Mouse (Mus musculus) spleen, embryonic (tissue): ENCODE data around the gene Csnk2b.
"Not testable (repeated sequence)": the region's sequence is repeated elsewhere in the genome, so short reads cannot be mapped to it uniquely, and the experiment has no call there.

Experiments used
- CTCF ChIA-PET: fragments of 350-600 bp; sonication (Branson Sonifier 250); formaldehyde crosslinking; loops from one replicate; lab custom pipeline; 2022; lab: Charles Lee

Gene Csnk2b

DNA sequence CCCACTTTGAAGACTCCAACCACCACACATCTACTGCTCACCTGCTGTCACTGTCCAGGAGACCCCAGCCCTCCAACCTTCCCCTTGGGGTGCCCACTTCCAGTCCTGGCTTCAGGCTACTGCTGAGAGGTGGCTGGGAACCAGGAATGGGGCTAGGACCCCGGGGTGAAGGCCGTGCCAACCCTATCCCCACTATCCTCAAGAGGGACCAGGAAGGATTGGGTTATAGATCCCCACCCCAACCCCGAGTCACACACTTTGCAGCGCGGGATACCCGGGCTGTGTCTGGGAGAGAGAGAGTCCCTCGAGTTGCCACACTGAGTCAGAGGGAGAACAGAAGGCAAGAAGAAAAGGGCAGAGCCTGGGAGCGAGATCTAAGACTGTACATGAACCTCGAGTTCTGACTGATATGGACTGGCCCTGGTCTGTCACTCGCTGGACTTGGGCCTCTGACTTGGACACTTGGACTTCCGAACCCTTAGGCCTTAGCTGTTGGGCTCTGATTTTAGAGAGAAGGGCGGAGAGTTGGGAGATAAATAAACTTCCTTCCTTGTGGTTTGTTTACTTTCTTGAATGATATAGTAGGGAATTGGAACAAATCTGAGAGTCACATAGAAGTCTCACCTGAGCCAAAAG lies 2.5 kb upstream of the Csnk2b start:
- CTCF ChIA-PET = not testable (repeated sequence)

DNA sequence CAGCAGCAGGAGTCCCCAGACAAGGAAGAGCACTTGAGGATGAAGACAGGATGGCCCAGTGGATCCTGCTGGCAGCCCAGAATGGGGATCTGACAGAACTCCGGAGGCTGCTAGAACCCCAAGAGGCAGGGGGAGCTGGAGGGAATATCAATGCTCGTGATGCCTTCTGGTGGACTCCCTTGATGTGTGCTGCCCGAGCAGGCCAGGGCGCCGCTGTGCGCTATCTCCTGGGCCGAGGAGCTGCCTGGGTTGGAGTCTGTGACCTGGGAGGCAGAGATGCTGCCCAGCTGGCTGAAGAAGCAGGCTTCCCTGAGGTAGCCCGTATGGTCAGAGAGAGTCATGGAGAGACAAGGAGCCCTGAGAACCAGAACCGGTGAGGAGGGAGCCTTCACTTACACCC lies 1.4 kb upstream of the Csnk2b start:
- CTCF ChIA-PET = not testable (repeated sequence)

DNA sequence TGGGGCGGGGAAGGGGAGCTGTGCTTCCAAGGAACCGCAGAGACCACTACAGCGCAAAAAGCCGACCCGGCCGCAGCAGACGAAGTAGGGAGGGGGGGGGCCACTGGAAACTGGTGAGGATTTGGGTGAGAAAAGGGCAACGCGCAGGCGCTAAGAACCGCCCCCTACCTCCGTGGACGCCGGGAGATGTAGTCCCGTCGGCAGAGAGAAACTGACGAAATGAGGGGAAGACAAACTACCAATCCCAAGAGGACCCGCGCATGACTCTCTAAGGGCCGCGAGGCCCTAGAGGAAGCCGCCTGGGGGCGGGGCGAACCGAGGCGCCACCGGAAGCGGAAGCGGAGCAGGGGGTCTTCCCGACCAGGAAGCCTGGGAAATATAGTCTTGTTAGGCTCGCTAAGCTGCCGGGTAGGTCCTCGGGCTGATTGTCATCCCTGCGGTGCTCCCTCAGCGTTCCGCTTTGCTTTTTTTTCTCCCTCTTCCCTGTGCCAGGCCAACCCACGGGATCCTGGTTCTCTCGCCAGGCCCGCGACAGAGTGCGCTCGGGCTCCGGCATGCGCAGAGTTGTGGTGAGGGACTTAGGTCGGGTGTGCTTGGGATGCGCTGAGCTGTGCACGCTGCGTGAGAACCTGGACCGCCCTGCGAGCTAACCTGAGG lies 582 bp downstream of the Csnk2b start, which contains the start of gene Gpank1:
Gene Gpank1, plus strand, starts transcription at position 313 of the 657 bp plus-strand sequence.
- CTCF ChIA-PET = no interaction called here

DNA sequence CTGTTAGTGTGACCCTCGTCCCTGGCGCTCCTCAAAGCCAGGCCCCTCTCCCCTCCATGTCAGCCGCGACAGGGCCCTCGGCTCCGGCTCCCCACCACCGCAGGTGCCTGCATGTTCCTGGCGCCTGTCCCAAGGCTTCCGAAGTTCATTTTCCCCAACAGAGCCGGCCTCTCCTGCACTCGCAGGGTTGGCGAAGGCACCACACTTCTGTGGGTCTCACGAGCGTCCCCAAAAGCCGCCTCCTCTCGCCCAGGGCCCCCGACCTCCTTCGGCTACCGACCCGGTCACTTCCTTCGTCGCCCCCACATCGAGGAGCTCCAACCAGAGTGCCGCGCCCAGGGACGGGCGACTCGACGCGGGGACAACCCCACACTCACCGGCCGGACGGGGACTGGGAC lies 1.1 kb downstream of the Csnk2b start:
- CTCF ChIA-PET = no interaction called here

DNA sequence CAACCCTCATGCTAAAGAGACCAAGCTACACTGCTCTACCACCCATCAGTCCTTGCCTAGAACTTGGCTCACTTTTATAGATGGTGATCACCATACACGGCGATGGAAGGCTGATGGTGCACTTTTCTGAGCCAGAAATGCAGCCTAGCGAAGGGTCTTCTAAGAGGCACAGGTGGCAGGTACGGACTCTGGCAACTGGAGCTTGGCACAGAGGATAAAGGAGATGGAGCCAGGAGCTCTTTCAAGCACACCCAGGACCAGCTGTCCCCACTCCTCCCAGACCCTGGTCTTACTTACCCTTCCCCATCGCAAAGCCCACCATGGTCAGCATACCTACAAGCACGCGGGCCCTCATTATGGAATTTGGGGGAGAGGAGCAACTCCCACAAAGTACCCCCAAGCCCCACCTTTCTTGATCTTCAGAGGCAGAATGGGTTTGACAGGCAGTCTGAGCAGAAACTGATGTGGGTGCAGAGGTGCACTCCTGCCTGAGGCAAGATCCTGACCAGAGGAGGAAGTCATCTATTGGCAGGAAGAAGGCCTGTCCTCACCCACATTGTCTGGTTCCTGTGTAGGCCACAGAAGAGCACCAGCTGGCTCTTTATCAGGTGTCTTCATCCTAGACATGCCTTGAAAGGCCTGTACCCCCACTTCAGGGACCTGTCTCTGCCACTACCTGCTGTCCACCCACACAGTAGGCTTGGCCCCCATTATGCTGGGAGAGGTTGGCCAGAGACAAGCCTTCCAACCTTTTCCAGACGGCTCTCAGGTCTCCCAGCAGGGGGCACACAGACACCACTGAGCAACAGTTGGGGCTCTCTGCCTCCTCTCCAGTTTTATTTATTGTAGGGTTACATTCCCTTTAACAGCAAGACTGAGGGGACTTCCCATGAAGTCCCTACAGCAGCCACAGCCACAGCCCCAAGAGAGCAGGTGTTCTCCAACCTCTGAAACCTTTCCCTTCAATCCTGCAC lies 6.5 kb downstream of the Csnk2b start, which contains the start of gene Ly6g5b:
Gene Ly6g5b, minus strand, starts transcription at position 383 of the 974 bp plus-strand sequence.
- CTCF ChIA-PET = interaction anchor here (0.9 kb wide), 1 partner anchor 118 kb away, joined by 3 read pairs; the partner anchor contains the start of gene Atp6v1g2

DNA sequence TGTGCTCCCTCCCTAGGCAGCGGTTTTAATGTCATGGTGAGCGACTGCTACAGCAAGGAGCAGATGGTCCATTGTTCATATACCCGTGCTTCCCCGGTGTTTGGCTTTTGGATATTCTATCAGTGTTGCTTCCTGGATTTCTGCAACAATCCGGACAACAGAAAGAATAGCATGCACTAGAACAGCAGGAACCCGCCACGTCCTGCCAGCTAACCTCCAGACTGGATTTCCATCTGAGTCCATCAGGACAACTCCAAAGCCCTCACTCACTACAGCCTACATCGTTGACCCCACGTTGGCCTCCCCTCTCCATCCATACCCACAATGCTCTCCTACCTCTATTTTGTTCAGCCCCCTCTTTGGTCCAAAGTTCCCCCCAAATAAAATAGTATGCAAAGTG lies 10.1 kb downstream of the Csnk2b start:
- CTCF ChIA-PET = interaction anchor here (0.6 kb wide), 1 partner anchor 81 kb away, joined by 3 read pairs; no protein-coding TSS in a partner anchor

GRCm38 (mm10) chr17:35108097-35108496 lies 13.8 kb downstream of the Csnk2b start, which contains the start of gene Ly6g5c:
Gene Ly6g5c (plus strand): TSS chr17:35108279.
- CTCF ChIA-PET = interaction anchor here (1.0 kb wide), 1 partner anchor 19 kb away, joined by 3 read pairs; no protein-coding TSS in a partner anchor

DNA sequence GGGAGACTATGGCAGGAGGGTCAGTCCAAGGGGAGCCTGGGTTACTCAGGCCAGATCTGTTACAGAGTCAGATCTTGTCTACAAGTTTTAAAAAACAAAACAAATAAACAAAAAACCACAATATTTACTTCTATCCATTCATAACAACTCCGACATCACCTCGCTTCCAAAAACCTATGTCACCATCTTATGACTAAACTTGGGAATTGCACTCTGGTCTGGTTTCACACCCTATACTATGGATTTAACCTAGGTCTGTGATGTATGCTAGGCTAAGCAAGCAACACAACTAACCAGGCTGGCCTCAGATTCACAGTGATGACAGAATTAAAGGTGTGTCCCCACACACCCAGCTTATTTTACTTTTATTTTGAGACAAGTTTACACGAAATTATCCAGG lies 15.3 kb downstream of the Csnk2b start:
- CTCF ChIA-PET = interaction anchor here (0.5 to 0.6 kb wide), 2 partner anchors 35 to 57 kb away, joined by 3 read pairs; no protein-coding TSS in a partner anchor

DNA sequence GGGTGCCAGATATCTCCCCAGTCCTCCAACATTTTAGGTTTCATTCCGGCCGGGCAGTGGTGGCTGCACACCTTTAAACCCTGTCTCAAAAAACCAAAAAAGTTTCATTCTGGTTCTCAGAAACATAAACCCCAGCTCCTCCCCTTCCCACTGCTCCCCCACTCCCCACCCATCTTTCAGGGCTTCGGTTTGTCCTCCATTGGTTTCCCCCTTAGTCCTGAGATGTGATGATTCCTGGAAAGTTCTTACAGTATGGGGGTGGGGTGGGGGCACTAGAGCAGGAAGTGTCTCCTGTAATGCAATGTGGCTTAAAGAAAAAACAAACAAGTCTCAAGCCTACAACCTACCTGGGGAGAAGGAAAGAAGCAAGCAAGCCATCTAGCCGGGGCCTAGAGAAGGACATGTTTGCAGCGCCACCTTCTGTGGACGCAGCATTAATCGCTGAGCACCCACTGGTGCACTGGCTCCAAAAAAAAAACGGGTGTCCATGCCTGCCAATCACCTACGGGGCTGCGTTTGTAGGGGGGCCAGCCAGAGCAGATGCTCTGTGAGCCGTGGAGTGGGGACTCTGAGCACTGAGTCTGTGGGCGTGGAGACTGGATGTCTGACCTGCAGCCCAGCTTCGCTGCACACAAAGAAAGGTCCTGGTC lies 16.0 kb downstream of the Csnk2b start:
- CTCF ChIA-PET = no interaction called here

DNA sequence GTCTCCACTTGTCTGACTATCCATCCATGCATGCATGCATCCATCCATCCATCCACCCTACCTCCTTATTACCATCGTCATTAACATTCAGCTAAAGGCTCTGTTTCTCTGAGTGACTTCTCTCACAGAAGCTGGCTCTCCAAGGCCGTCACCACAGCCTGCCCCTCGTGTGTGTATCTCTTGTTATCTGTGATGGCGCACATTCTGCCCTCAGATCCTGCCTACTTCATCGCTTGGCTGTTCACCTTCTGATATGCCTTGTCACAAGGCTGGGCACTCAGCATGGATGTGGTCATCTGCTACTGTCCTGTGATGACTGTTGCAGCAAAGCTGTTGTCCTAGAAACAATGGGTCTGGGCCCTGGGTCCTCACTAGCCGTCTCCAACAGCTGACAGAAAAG lies 17.1 kb downstream of the Csnk2b start:
- CTCF ChIA-PET = no interaction called here

DNA sequence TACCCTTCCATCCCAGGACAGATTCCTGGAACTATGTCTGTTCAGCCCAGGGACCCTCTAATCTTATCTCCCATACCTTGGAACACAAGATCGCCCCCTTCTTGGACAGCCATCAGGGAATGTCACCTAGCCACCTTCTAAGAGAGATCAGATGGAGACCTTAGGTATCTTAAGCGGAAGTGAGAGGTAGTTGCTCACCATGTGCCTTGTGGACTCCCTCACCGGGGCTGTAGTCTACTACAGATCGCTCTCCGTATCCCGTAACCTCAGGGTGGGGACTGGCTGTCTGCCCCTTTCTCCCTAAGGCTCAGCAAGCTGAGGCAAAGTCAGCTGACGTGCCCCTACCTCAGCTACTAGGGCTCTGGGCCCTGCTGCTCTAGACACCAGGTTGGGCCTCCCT lies 17.8 kb downstream of the Csnk2b start:
- CTCF ChIA-PET = no interaction called here

DNA sequence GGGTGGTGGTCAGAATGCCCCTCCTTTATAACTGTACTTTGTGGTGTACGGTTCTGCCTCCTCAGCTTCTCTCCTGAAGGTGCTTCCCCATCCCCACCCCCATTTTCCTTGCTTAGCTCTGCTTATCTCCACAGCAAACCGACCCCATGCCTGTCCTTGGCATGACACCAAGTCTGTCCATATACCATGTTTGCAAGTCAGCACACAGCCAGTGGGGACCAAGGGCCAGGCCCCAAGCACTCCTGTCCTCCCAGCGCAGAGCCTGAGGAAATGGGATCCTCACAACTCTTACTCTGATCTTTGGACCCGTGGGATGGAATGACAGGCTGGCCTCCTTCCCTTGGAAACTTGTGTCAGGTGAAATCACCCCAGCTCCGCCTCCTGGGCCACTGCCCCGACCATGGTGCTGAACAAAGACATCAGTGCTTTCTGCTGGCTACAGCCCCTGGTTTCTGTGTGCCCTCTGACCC lies 18.6 kb downstream of the Csnk2b start:
- CTCF ChIA-PET = no interaction called here

GRCm38 (mm10) chr17:35102299-35102698 lies 19.6 kb downstream of the Csnk2b start:
- CTCF ChIA-PET = no interaction called here

- CTCF ChIA-PET = interaction anchor here (0.5 to 1.0 kb wide), 2 partner anchors 36 to 100 kb away, joined by 3 to 5 read pairs; no protein-coding TSS in a partner anchor
Measured at GRCm38 (mm10) chr17:35101161-35101560, 20.7 kb downstream of the Csnk2b start.

DNA sequence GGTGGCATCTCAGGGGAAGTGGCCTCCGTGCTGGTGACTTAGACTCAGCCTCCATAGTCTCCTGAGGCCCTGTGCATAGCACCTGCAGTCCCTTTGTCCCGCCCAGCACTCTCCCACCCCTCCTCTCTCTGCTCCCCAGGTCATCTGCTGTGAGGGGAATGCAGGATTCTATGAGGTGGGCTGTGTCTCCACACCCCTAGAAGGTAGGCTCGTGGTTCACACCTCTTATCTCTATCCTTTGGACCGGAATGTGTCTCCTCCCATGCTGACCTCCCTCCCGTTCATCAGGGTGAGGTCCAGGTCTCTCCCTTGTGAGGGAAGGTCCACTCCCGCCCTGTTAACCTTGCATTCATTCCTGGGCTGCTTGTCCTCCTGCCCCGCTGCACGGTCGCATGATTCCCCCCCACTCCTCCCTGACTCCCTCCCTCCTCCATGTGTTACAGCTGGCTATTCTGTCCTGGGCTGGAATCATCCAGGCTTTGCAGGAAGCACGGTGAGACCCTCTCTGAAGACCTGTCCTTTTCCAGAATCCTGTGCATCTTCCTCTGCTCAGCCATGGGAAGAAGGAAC lies 21.6 kb downstream of the Csnk2b start:
- CTCF ChIA-PET = no interaction called here

DNA sequence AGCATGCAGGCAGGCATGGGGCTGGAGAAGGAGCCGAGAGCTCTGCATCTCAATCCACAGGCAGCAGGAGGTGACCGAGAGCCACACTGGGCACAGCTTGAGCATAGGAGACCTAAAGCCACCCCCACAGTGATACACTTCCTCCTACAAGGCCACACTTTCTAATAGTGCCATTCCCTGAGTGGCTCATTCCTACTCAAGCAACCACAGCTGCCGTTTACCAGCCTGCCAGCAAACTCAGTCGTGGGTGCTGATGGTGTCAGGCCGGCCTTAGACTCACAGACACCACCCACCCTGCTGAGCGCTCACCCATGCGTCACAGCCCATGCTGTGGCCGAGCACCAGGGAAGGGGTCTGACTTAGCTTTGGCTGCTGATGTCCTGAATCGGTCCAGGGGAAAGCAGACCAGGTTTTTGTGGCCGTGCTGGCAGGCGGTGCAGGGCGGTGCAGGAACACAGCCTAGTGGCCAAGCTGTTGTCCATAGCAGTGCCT lies 24.6 kb downstream of the Csnk2b start:
- CTCF ChIA-PET = no interaction called here

- CTCF ChIA-PET = no interaction called here
Measured at GRCm38 (mm10) chr17:35096597-35096996, 25.3 kb downstream of the Csnk2b start.

GRCm38 (mm10) chr17:35094475-35095365 lies 27.1 kb downstream of the Csnk2b start:
- CTCF ChIA-PET = interaction anchor here (0.6 to 0.7 kb wide), 3 partner anchors 34 to 483 kb away, joined by 4 to 11 read pairs (median 6); no protein-coding TSS in a partner anchor
